Mouse (Mus musculus) bone marrow, adult 2 months (tissue): ENCODE measurements around the gene Sox12.

Experiments used
- CTCF ChIP-seq: fragments of 200-500 bp; IDR thresholded peaks from 2 replicates; pipeline ENCODE4 v1.5.1; 2011; ENCODE audit warnings: low read length, control low read depth; ENCODE audit not compliant: control insufficient read depth, insufficient read depth
- POLR2A ChIP-seq: fragments of 200-500 bp; IDR thresholded peaks from 2 replicates; pipeline ENCODE4 v1.6.1; 2011; ENCODE audit warnings: low read depth, mild to moderate bottlenecking, control low read depth, low read length, borderline replicate concordance; ENCODE audit not compliant: control insufficient read depth

DNA sequence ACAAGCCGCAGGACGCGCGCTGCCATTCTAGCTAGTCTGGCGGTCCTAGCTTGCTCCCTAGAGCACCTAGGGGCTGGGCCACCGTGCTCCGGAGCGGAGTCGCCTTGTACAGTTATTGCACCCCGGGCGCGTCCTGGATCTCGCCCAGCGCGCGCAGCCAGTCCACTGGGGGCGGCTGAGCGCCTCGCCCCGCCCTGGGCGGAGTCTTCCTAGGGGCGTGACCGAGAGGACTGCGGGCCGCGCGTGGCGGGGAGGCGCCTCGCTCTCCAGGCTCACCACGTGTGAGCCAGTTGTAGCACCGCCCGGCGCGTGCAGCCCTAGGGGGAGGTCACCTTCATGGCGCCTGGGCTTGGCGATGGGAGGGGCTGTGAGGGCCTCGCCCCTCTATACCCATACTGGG is 828 bp upstream of the Sox12 start:
- TF ChIP-seq POLR2A: peak; percentile 50; the same call in 1 of the 2 replicates
- no peak for TF ChIP-seq CTCF
